Mouse (Mus musculus): Measurements from ENCODE around the gene Rpl9-ps6.

DNA sequence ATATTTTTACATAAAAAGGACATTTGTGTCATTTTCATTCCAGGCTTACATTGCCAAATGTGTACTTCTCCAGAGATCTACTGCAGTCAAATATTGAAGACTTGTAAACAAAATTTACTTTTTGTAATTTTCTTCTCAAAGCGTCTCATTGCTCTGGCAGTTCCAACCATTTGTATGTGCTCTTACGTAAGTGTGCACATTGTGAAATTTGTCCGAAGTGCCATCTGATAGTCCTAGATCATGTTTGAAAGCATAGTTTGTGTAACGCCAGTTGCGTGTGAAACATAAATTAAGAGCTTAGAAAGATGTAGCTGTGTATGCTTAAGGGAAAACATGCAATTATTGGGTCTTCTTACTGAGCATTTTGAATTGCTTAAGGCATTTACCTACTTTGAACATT is 40.1 kb upstream of the Rpl9-ps6 start:
- no peak for TF ChIP-seq CTCF (IDR thresholded peaks at IDR 0.05; ENCODE audit: insufficient read depth, low read depth, low read length)
- no peak for TF ChIP-seq POLR2A (IDR thresholded peaks at IDR 0.05; ENCODE audit: insufficient read depth, low read depth, low read length)

All from olfactory bulb, adult 2 months (tissue).